Mouse (Mus musculus) testis, adult 2 months (tissue): ENCODE results near the gene Sorcs2.

Experiments used
- CTCF ChIP-seq: fragments of 200-500 bp; IDR thresholded peaks from 2 replicates; pipeline ENCODE4 v1.5.1; 2012; ENCODE audit warnings: low read depth, mild to moderate bottlenecking, inconsistent platforms, low read length, moderate library complexity; ENCODE audit not compliant: control insufficient read depth, insufficient read depth, insufficient replicate concordance
- POLR2A ChIP-seq: fragments of 200-500 bp; IDR thresholded peaks from 2 replicates; pipeline ENCODE4 v1.6.1; 2012; ENCODE audit warnings: low read depth, mild to moderate bottlenecking, inconsistent platforms, low read length, moderate library complexity; ENCODE audit not compliant: control insufficient read depth

- TF ChIP-seq CTCF (no peak), POLR2A (no peak)
Observed at GRCm38 (mm10) chr5:36024003-36024685, 373.8 kb downstream of the Sorcs2 start.
